Mouse (Mus musculus) CH12.LX (cell line): Measurements from ENCODE around the gene Tbx22. TPM values are rescaled to one million over a fixed set of nuclear protein-coding genes. Genes with fewer than 3 reads are reported as not detected.

Source experiments
- DNase-seq: peaks from one replicate; pipeline ENCODE4 v3.0.0-alpha.2; 2013; ENCODE audit errors: extremely low read depth
- H3K27ac ChIP-seq: 2 replicates; pipeline ENCODE4 v1.5.1; 2012; ENCODE audit warnings: low read depth, mild to moderate bottlenecking, control low read depth, moderate library complexity; ENCODE audit not compliant: insufficient read depth
- H3K27me3 ChIP-seq: replicated peaks from 2 replicates; pipeline ENCODE3; 2012; ENCODE audit warnings: inconsistent platforms
- H3K36me3 ChIP-seq, 2 experiments: replicated peaks in 1 of 2; 2 replicates each; pipeline versions ENCODE3 to v1.6.1; 2012; ENCODE audit warnings: inconsistent platforms in 1 of 2, low read length in 1 of 2, mild to moderate bottlenecking in 1 of 2, mixed read lengths in 1 of 2, moderate library complexity in 1 of 2; ENCODE audit not compliant: control insufficient read depth in 1 of 2, insufficient read depth in 1 of 2
- H3K4me1 ChIP-seq, 2 experiments: 2 replicates each; pipeline ENCODE4 v1.6.1; 2012; ENCODE audit warnings: inconsistent platforms in 1 of 2, moderate library complexity in 1 of 2; ENCODE audit not compliant: insufficient read depth in 2 of 2, control insufficient read depth in 1 of 2
- H3K4me2 ChIP-seq: 2 replicates; pipeline ENCODE4 v1.6.1; 2012; ENCODE audit warnings: low read depth, mild to moderate bottlenecking, control low read depth; ENCODE audit not compliant: poor library complexity, insufficient read depth, severe bottlenecking
- H3K4me3 ChIP-seq, 3 experiments: fragments of 150-350 bp in 1 of 3; sonication (generic) in 1 of 3; replicated peaks in 1 of 3; 2 replicates each; pipeline versions ENCODE3 to v1.5.1; 2011 to 2012; ENCODE audit warnings: low read depth in 2 of 3, low read length in 2 of 3, mild to moderate bottlenecking in 2 of 3, moderate library complexity in 2 of 3, control low read depth in 1 of 3, improper control_type of control experiment in 1 of 3, inconsistent platforms in 1 of 3, mixed read lengths in 1 of 3; ENCODE audit not compliant: poor library complexity in 1 of 3
- H3K79me2 ChIP-seq: replicated peaks from 2 replicates; pipeline ENCODE4 v1.6.1; 2012; ENCODE audit warnings: mild to moderate bottlenecking, moderate library complexity; ENCODE audit not compliant: control insufficient read depth, poor library complexity, insufficient read depth, severe bottlenecking; ENCODE audit errors: extremely low read depth
- H3K9ac ChIP-seq: 2 replicates; pipeline ENCODE4 v1.6.1; 2012; ENCODE audit warnings: low read depth, mild to moderate bottlenecking, control low read depth, moderate library complexity; ENCODE audit not compliant: insufficient read depth
- H3K9me3 ChIP-seq: replicated peaks from 2 replicates; pipeline ENCODE3; 2012; ENCODE audit warnings: low read length, inconsistent platforms, mixed read lengths
- BHLHE40 ChIP-seq: IDR thresholded peaks from 2 replicates; pipeline ENCODE4 v1.6.1; 2011; ENCODE audit warnings: mild to moderate bottlenecking, low read depth, low read length, improper control_type of control experiment
- CHD1 ChIP-seq: IDR thresholded peaks from 2 replicates; pipeline ENCODE4 v1.6.1; 2012; ENCODE audit warnings: low read depth, low read length, improper control_type of control experiment, inconsistent platforms
- GABPA ChIP-seq: IDR thresholded peaks from 2 replicates; pipeline ENCODE4 v1.6.1; 2012; ENCODE audit warnings: low read depth, low read length, improper control_type of control experiment, inconsistent platforms; ENCODE audit not compliant: insufficient replicate concordance
- HCFC1 ChIP-seq: IDR thresholded peaks from 2 replicates; pipeline ENCODE4 v1.6.1; 2012; ENCODE audit warnings: low read depth, mild to moderate bottlenecking, inconsistent platforms, low read length, improper control_type of control experiment
- IRF4 ChIP-seq: IDR thresholded peaks from 2 replicates; pipeline ENCODE4 v1.6.1; 2014; ENCODE audit warnings: low read depth, mild to moderate bottlenecking, inconsistent platforms, low read length, improper control_type of control experiment
- JUND ChIP-seq: conservative IDR thresholded peaks from 2 replicates; pipeline ENCODE4 v1.6.1; 2011; ENCODE audit warnings: low read depth, low read length, improper control_type of control experiment
- KAT2A ChIP-seq: IDR thresholded peaks from 2 replicates; pipeline ENCODE4 v1.6.1; 2012; ENCODE audit warnings: low read length, improper control_type of control experiment, inconsistent platforms; ENCODE audit not compliant: insufficient replicate concordance
- MEF2A ChIP-seq: IDR thresholded peaks from 2 replicates; pipeline ENCODE4 v1.6.1; 2014; ENCODE audit warnings: low read depth, mild to moderate bottlenecking, inconsistent platforms, low read length, improper control_type of control experiment, borderline replicate concordance
- MXI1 ChIP-seq: IDR thresholded peaks from 2 replicates; pipeline ENCODE4 v1.6.1; 2011; ENCODE audit warnings: mild to moderate bottlenecking, low read depth, low read length, improper control_type of control experiment
- NELFE ChIP-seq: IDR thresholded peaks from 2 replicates; pipeline ENCODE4 v1.6.1; 2011; ENCODE audit warnings: low read depth, low read length, improper control_type of control experiment
- NRF1 ChIP-seq: IDR thresholded peaks from 2 replicates; pipeline ENCODE4 v1.6.1; 2014; ENCODE audit warnings: low read depth, mild to moderate bottlenecking, inconsistent platforms, low read length, improper control_type of control experiment, moderate library complexity
- PAX5 ChIP-seq: IDR thresholded peaks from 2 replicates; pipeline ENCODE4 v1.6.1; 2012; ENCODE audit warnings: low read length, inconsistent platforms, mixed read lengths
- POLR2AphosphoS2 ChIP-seq: IDR thresholded peaks from 2 replicates; pipeline ENCODE4 v1.6.1; 2011; ENCODE audit warnings: low read depth, low read length, improper control_type of control experiment
- RCOR1 ChIP-seq: conservative IDR thresholded peaks from 2 replicates; pipeline ENCODE4 v1.6.1; 2012; ENCODE audit warnings: low read depth, mild to moderate bottlenecking, inconsistent platforms, low read length, improper control_type of control experiment
- SIN3A ChIP-seq: IDR thresholded peaks from 2 replicates; pipeline ENCODE4 v1.6.1; 2012; ENCODE audit warnings: low read length, improper control_type of control experiment, inconsistent platforms
- USF1 ChIP-seq: IDR thresholded peaks from 2 replicates; pipeline ENCODE4 v1.6.1; 2014; ENCODE audit warnings: low read depth, mild to moderate bottlenecking, inconsistent platforms, low read length, improper control_type of control experiment
- ZC3H11A ChIP-seq: IDR thresholded peaks from 2 replicates; pipeline ENCODE4 v1.6.1; 2012; ENCODE audit warnings: low read depth, mild to moderate bottlenecking, inconsistent platforms, low read length, improper control_type of control experiment
- ZMIZ1 ChIP-seq: IDR thresholded peaks from 2 replicates; pipeline ENCODE4 v1.6.1; 2012; ENCODE audit warnings: low read depth, mild to moderate bottlenecking, inconsistent platforms, low read length, improper control_type of control experiment
- dilution Hi-C: fragments of 300-500 bp; cut with MboI; formaldehyde crosslinking; loops from 2 replicates; pipeline ENCODE4 v1.14.3; 2020; ENCODE audit warnings: low sequenced_read_pairs; ENCODE audit not compliant: extremely low pct_unique_long_range_greater_than_20kb, extremely low pct_ligation_motif_present
- in situ Hi-C: fragments of 300-500 bp; cut with MboI; formaldehyde crosslinking; loops from 3 replicates; pipeline ENCODE4 v1.14.3; 2019; ENCODE audit warnings: low sequenced_read_pairs, low pct_ligation_motif_present, low pct_unique_long_range_greater_than_20kb, mixed read lengths
- polyA plus RNA-seq: library from polyadenylated mRNA; unstranded; fragments of >175 nt; gene quantifications from 2 replicates; pipeline ENCODE4 v1.2.1, GENCODE M21; 2012; ENCODE audit warnings: low read depth; ENCODE audit not compliant: insufficient read length
- total RNA-seq, 2 experiments: library from RNA; depleted of rRNA; stranded (reverse); fragments of 300-350 nt in 1 of 2; fragments of >200 nt in 1 of 2; gene quantifications; 2 replicates each; pipeline ENCODE4 v1.2.3; 2012 to 2014

Gene Tbx22
- total and polyA plus RNA-seq, 3 experiments = 0.35 TPM; not detected in 2

DNA sequence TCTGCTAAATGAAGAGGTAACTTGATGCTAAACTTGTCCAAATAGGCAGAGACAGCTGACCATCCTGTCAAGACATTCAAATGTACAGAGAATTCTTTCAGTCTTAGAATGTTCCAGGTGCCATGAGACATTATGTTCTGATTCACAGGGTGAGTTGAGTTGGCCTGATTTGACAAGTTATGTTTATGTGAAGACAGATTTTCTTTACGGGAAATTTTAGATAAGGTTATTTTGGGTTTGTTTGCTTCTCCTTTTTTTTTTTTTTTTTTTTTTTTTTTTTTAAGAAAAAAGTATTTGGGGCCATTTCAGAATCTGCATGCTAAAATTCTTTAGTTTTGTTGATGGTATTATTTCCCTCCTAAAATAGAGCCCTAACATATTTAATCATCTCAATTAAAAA is 40.8 kb downstream of the Tbx22 start:
- no peaks in the 10 kb centered on the region for H3K36me3 ChIP-seq
- in situ Hi-C loops = no loop called here
- no peak overlapping the region for H3K27ac ChIP-seq
- no peak overlapping the region for H3K4me2 ChIP-seq
- no peak overlapping the region for H3K4me3 ChIP-seq
- no peak for DNase-seq
- dilution Hi-C loops = no loop called here
- no peaks in the 10 kb centered on the region for H3K4me1 ChIP-seq
- no peaks in the 10 kb centered on the region for H3K79me2 ChIP-seq
- no peaks in the 10 kb centered on the region for H3K27me3 ChIP-seq
- TF ChIP-seq ZC3H11A (no peak), NRF1 (no peak), JUND (no peak), NELFE (no peak), IRF4 (no peak), HCFC1 (no peak), ZMIZ1 (no peak), CHD1 (no peak), MXI1 (no peak), USF1 (no peak), PAX5 (no peak), KAT2A (no peak), SIN3A (no peak), BHLHE40 (no peak), POLR2AphosphoS2 (no peak)
- no peak overlapping the region for H3K9ac ChIP-seq
- H3K9me3 ChIP-seq = no peaks in the 10 kb centered on the region

DNA sequence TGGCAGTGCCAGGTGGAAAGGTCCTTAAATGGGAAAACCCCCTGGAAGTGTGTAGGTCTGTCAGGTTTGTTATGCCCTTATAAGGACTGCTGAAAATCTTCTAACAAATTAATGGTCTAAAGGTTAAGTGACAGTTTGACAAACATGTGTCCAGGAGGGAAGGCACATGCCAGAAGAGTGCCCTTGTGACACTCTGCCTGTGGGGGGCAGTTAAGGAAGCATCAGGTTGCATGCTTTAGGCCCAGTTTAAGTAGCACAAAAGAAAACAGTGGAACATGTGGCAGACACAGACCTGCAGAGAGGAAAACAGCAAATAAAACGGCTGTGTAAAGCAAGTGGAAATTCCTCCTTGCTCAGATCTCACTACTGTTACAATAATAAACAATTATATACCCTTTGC is 55.8 kb downstream of the Tbx22 start:
- in situ Hi-C loops = no loop called here
- no peaks in the 10 kb centered on the region for H3K27me3 ChIP-seq
- no peak for DNase-seq

More for the DNA sequence above, 55.8 kb downstream of the Tbx22 start:
- TF ChIP-seq MEF2A (no peak), RCOR1 (no peak), GABPA (no peak)
- dilution Hi-C loops = no loop called here
- no peaks in the 10 kb centered on the region for H3K36me3 ChIP-seq
- peaks cover 0 to 5% of the 10 kb centered on the region in 2 experiments; a peak in 1 of 4 replicates for H3K4me1 ChIP-seq
- no peaks in the 10 kb centered on the region for H3K79me2 ChIP-seq
- no peaks in the 10 kb centered on the region for H3K9me3 ChIP-seq
- no peak overlapping the region for H3K27ac ChIP-seq
- no peak overlapping the region for H3K4me3 ChIP-seq
- no peak overlapping the region for H3K9ac ChIP-seq
- no peak overlapping the region for H3K4me2 ChIP-seq

Other genes with a start within 250 kb of the Tbx22 start
- not detected in 2 replicates for gene Tent5d, start 124.6 kb downstream of the Tbx22 start, total RNA-seq (2012; rRNA removed)
- 0.14 and 0.34 TPM in 2 replicates for gene Tent5d, start 124.6 kb downstream of the Tbx22 start, total RNA-seq (2014; rRNA removed)
- 0.08 TPM in 1 of 2 replicates, not detected in the other for gene Tent5d, start 124.6 kb downstream of the Tbx22 start, polyA plus RNA-seq
- 3.9 TPM in 2 replicates for gene 2610002M06Rik, start 148.4 kb downstream of the Tbx22 start, total RNA-seq (2012; rRNA removed)
- 14.0 and 14.6 TPM in 2 replicates for gene 2610002M06Rik, start 148.4 kb downstream of the Tbx22 start, total RNA-seq (2014; rRNA removed)
- gene 2610002M06Rik, start 148.4 kb downstream of the Tbx22 start, polyA plus RNA-seq = 7.9 and 13.0 TPM in 2 replicates